9 mouse cellular contexts compared by ENCODE assay signal in genomic region chr3:96340611-96341312, GRCm38 (mm10). TPM values are rescaled to one million over a fixed set of nuclear protein-coding genes. Genes with fewer than 3 reads are reported as not detected.
DNase-seq lines count a peak whose midpoint lies in the region; ATAC-seq and TF ChIP-seq lines count a peak whose summit lies in the region.
"Had no signal": no experiment of that assay in that cellular context is flagged by ENCODE, and none has a peak within 500 bp of the region (broad histone marks: within the 10 kb centered on the region; RNA-seq: fewer than 3 reads in every experiment).

No protein-coding gene starts in this region.

- no peak overlapping the region for H3K9ac ChIP-seq in forebrain, postnatal 0 days
- no peak overlapping the region for H3K9ac ChIP-seq in forebrain, embryonic 16.5 days (replicated peaks; ENCODE audit: low read depth, low read length)
- H3K9ac ChIP-seq in limb, embryonic 13.5 days, result no peak overlapping the region
- H3K9ac ChIP-seq: embryonic facial prominence, embryonic 13.5 days had no signal

- no peak overlapping the region for H3K4me3 ChIP-seq in forebrain, postnatal 0 days (ENCODE audit: low read depth, low read length)
- no peak overlapping the region for H3K4me3 ChIP-seq in forebrain, embryonic 16.5 days (replicated peaks; ENCODE audit: low read length)
- no peak overlapping the region for H3K4me3 ChIP-seq in limb, embryonic 13.5 days
- H3K4me3 ChIP-seq: embryonic facial prominence, embryonic 13.5 days had no signal

- no peaks in the 10 kb centered on the region for H3K9me3 ChIP-seq in forebrain, postnatal 0 days (ENCODE audit: low read length)
- H3K9me3 ChIP-seq in forebrain, embryonic 16.5 days (ENCODE audit: control insufficient read depth, low read length), result peaks cover 2% of the 10 kb centered on the region; the same call in 1 of the 2 replicates
- H3K9me3 ChIP-seq in limb, embryonic 13.5 days, result no peaks in the 10 kb centered on the region
- H3K9me3 ChIP-seq: embryonic facial prominence, embryonic 13.5 days had no signal

- no peak overlapping the region for H3K27ac ChIP-seq in forebrain, postnatal 0 days (ENCODE audit: low read depth, low read length)
- H3K27ac ChIP-seq in forebrain, embryonic 16.5 days (ENCODE audit: low read length), result no peak overlapping the region
- no peak overlapping the region for H3K27ac ChIP-seq in limb, embryonic 13.5 days
- H3K27ac ChIP-seq: embryonic facial prominence, embryonic 13.5 days had no signal

- no peak for TF ChIP-seq CTCF in forebrain, postnatal 0 days (IDR thresholded peaks at IDR 0.05; ENCODE audit: low read depth)

- peaks cover 56% of the 10 kb centered on the region for H3K27me3 ChIP-seq in forebrain, postnatal 0 days (ENCODE audit: insufficient read depth, low read length)
- peaks cover 58% of the 10 kb centered on the region for H3K27me3 ChIP-seq in forebrain, embryonic 16.5 days (replicated peaks; ENCODE audit: control insufficient read depth, insufficient read depth, low read length)
- peaks cover 87% of the 10 kb centered on the region for H3K27me3 ChIP-seq in limb, embryonic 13.5 days

- no peak overlapping the region for H3K4me2 ChIP-seq in forebrain, postnatal 0 days (ENCODE audit: low read depth)
- no peak overlapping the region for H3K4me2 ChIP-seq in forebrain, embryonic 16.5 days (ENCODE audit: low read length)
- peak overlapping the region; percentile 19; the same call in 1 of the 2 replicates for H3K4me2 ChIP-seq in limb, embryonic 13.5 days (replicated peaks)
- H3K4me2 ChIP-seq: embryonic facial prominence, embryonic 13.5 days had no signal

- WGBS in forebrain, postnatal 0 days, result 3% methylated on average over 24 of the region's 24 CpGs
- WGBS in forebrain, embryonic 16.5 days, result 2% methylated on average over 24 of the region's 24 CpGs
- 3% methylated on average over 24 of the region's 24 CpGs for WGBS in limb, embryonic 13.5 days

- H3K36me3 ChIP-seq in forebrain, postnatal 0 days (ENCODE audit: insufficient read depth), result no peaks in the 10 kb centered on the region
- H3K36me3 ChIP-seq in forebrain, embryonic 16.5 days (ENCODE audit: control insufficient read depth, insufficient read depth), result no peaks in the 10 kb centered on the region
- H3K36me3 ChIP-seq in limb, embryonic 13.5 days, result no peaks in the 10 kb centered on the region
- H3K36me3 ChIP-seq: embryonic facial prominence, embryonic 13.5 days had no signal

- no peak for ATAC-seq in forebrain, postnatal 0 days
- no peak for ATAC-seq in forebrain, embryonic 16.5 days
- no peak for ATAC-seq in limb, embryonic 13.5 days (ENCODE audit: low FRiP score, low read depth)
- no peak for ATAC-seq in inflammation-experienced regulatory T-cells, adult 6 months

- peak; percentile 63 for DNase-seq in forebrain, postnatal 0 days
- DNase-seq in thymus, postnatal 14 days, result peak; percentile 40
- no peak for DNase-seq in thymus, adult 18-20 months
- DNase-seq in adrenal gland, postnatal 36 days, result no peak
- no peak for DNase-seq in ovary, adult 18-20 months (ENCODE audit: low spot score)

- H3K4me1 ChIP-seq in forebrain, postnatal 0 days (ENCODE audit: insufficient read depth), result no peaks in the 10 kb centered on the region
- no peaks in the 10 kb centered on the region for H3K4me1 ChIP-seq in forebrain, embryonic 16.5 days (replicated peaks; ENCODE audit: control insufficient read depth, insufficient read depth, low read length)
- H3K4me1 ChIP-seq in limb, embryonic 13.5 days, result no peaks in the 10 kb centered on the region
- H3K4me1 ChIP-seq: embryonic facial prominence, embryonic 13.5 days had no signal

RNA-seq across cellular contexts. Expression of gene Fcgr1, which starts 47.0 kb away (rescaled TPM):
- 1.7 and 5.7 TPM in 2 replicates for total RNA-seq in forebrain, postnatal 0 days (2014; rRNA removed)
- 1.5 and 2.4 TPM in 2 replicates for polyA plus RNA-seq in forebrain, postnatal 0 days (2015; fragmentation: Nextera tagmentation; extraction: Ambion mirVana)
- polyA plus RNA-seq in forebrain, embryonic 16.5 days (2015; fragmentation: Nextera tagmentation; extraction: Ambion mirVana), result 0.92 and 0.99 TPM in 2 replicates
- polyA plus RNA-seq in limb, embryonic 13.5 days (2015; fragmentation: Nextera tagmentation; extraction: Ambion mirVana), result 1.7 TPM in 2 replicates
- total RNA-seq in adrenal gland, postnatal 36 days (2021), result 1 to 10 TPM; 1.7 to 1.9 TPM
- polyA plus RNA-seq in inflammation-experienced regulatory T-cells, adult 6 months (2017; shearing (Covaris generic)), result under 1 TPM in 1 of 3 experiments, not detected in 2; 0.43 TPM

Comparison
In these comparisons a context has a peak if more than half of its experiments do, and no peak if none do; other contexts are left out.
1. DNase-seq: peak in forebrain, postnatal 0 days (single experiment) and thymus, postnatal 14 days (single experiment); none in thymus, adult 18-20 months (0 of 2), adrenal gland, postnatal 36 days (0 of 2) and ovary, adult 18-20 months (single experiment).